Mouse (Mus musculus): Measurements from ENCODE around the gene Tmem229a. TPM values are rescaled to one million over a fixed set of nuclear protein-coding genes. Genes with fewer than 3 reads are reported as not detected.
A peak's percentile ranks its signal among the peaks of the same experiment; 100 is the strongest.

Tmem229a gene
- total and polyA plus RNA-seq, 2 experiments = 0.12 to 0.65 TPM

GRCm38 (mm10) chr6:24966010-24966682 lies 10.0 kb upstream of the Tmem229a start:
- DNase-seq (ENCODE audit: extremely low read depth, low read depth, low spot score) = no peak
- no peaks in the 10 kb centered on the region for H3K79me2 ChIP-seq (ENCODE audit: control insufficient read depth, insufficient read depth, low read length)
- WGBS = 48% methylated on average over 2 of the region's 2 CpGs
- no peaks in the 10 kb centered on the region for H3K36me3 ChIP-seq (ENCODE audit: control insufficient read depth, insufficient read depth, low read length)
- H3K4me1 ChIP-seq (ENCODE audit: control insufficient read depth, insufficient read depth, low read length) = peaks cover 7% of the 10 kb centered on the region; the same call in 1 of the 2 replicates
- TF ChIP-seq CTCF (IDR thresholded peaks at IDR 0.05; ENCODE audit: low read depth, low read length) = no peak
- no peak for TF ChIP-seq POLR2A (IDR thresholded peaks at IDR 0.05; ENCODE audit: extremely low read depth, insufficient read depth, low read length)
- no peak overlapping the region for H3K4me3 ChIP-seq (ENCODE audit: insufficient read depth, low read depth, low read length)
- no peaks in the 10 kb centered on the region for H3K27me3 ChIP-seq (ENCODE audit: control insufficient read depth, insufficient read depth, low read length)
- H3K27ac ChIP-seq (replicated peaks; ENCODE audit: insufficient read depth, low read depth, low read length) = no peak overlapping the region
- no peak overlapping the region for H3K9ac ChIP-seq (ENCODE audit: low read depth, low read length)

DNA sequence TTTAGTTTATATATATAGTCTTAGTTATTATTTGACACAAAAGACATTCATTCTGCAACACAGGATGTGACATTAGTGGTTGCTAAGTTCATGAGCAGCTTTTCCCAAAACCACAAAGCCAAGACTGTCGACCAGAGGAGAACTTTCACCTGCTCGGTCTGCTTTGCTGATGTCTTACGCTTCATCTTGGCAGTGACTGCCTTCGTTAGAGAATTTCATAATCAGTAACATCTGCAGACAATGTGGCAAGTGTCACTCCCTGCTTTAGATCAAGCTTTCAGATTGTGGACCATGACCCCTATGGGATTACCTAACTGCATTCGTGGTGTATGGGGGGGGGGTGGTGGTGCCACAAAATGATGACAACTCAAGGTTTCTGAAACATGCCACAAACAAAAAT lies 7.7 kb upstream of the Tmem229a start:
- Histone ChIP-seq H3K27me3 (ENCODE audit: control insufficient read depth, insufficient read depth, low read length) (no peaks in the 10 kb centered on the region), H3K4me1 (ENCODE audit: control insufficient read depth, insufficient read depth, low read length) (peaks cover 7% of the 10 kb centered on the region; the same call in 1 of the 2 replicates), H3K4me3 (ENCODE audit: insufficient read depth, low read depth, low read length) (no peak overlapping the region), H3K36me3 (ENCODE audit: control insufficient read depth, insufficient read depth, low read length) (no peaks in the 10 kb centered on the region), H3K79me2 (ENCODE audit: control insufficient read depth, insufficient read depth, low read length) (no peaks in the 10 kb centered on the region), H3K9ac (ENCODE audit: low read depth, low read length) (no peak overlapping the region), H3K27ac (replicated peaks; ENCODE audit: insufficient read depth, low read depth, low read length) (no peak overlapping the region)
- TF ChIP-seq CTCF (IDR thresholded peaks at IDR 0.05; ENCODE audit: low read depth, low read length) (no peak), POLR2A (IDR thresholded peaks at IDR 0.05; ENCODE audit: extremely low read depth, insufficient read depth, low read length) (no peak)
- 19% methylated on average over 5 of the region's 5 CpGs for WGBS
- peak; percentile 72 for DNase-seq (ENCODE audit: extremely low read depth, low read depth, low spot score)

GRCm38 (mm10) chr6:24956586-24956973 lies 483 bp upstream of the Tmem229a start:
- DNase-seq (ENCODE audit: extremely low read depth, low read depth, low spot score) = no peak
- H3K4me3 ChIP-seq (ENCODE audit: insufficient read depth, low read depth, low read length) = no peak overlapping the region
- H3K9ac ChIP-seq (ENCODE audit: low read depth, low read length) = no peak overlapping the region
- no peaks in the 10 kb centered on the region for H3K79me2 ChIP-seq (ENCODE audit: control insufficient read depth, insufficient read depth, low read length)
- H3K27me3 ChIP-seq (ENCODE audit: control insufficient read depth, insufficient read depth, low read length) = 0 out of 2 replicates have a peak, but pooled peaks cover 4% of the 10 kb centered on the region
- no peaks in the 10 kb centered on the region for H3K4me1 ChIP-seq (ENCODE audit: control insufficient read depth, insufficient read depth, low read length)
- WGBS = 44% methylated on average over 5 of the region's 5 CpGs
- no peaks in the 10 kb centered on the region for H3K36me3 ChIP-seq (ENCODE audit: control insufficient read depth, insufficient read depth, low read length)
- no peak for TF ChIP-seq POLR2A (IDR thresholded peaks at IDR 0.05; ENCODE audit: extremely low read depth, insufficient read depth, low read length)
- no peak overlapping the region for H3K27ac ChIP-seq (replicated peaks; ENCODE audit: insufficient read depth, low read depth, low read length)

GRCm38 (mm10) chr6:24955131-24955945 lies 759 bp downstream of the Tmem229a start:
- H3K9ac ChIP-seq (ENCODE audit: low read depth, low read length) = peak overlapping the region; percentile 63
- TF ChIP-seq CTCF (IDR thresholded peaks at IDR 0.05; ENCODE audit: low read depth, low read length) (no peak), POLR2A (IDR thresholded peaks at IDR 0.05; ENCODE audit: extremely low read depth, insufficient read depth, low read length) (no peak)
- peak overlapping the region; percentile 58 for H3K4me3 ChIP-seq (ENCODE audit: insufficient read depth, low read depth, low read length)
- 0 out of 2 replicates have a peak, but pooled peaks cover 4% of the 10 kb centered on the region for H3K27me3 ChIP-seq (ENCODE audit: control insufficient read depth, insufficient read depth, low read length)
- H3K36me3 ChIP-seq (ENCODE audit: control insufficient read depth, insufficient read depth, low read length) = no peaks in the 10 kb centered on the region
- H3K4me1 ChIP-seq (ENCODE audit: control insufficient read depth, insufficient read depth, low read length) = peaks cover 6% of the 10 kb centered on the region
- 3% methylated on average over 85 of the region's 91 CpGs for WGBS
- no peak overlapping the region for H3K27ac ChIP-seq (replicated peaks; ENCODE audit: insufficient read depth, low read depth, low read length)
- H3K79me2 ChIP-seq (ENCODE audit: control insufficient read depth, insufficient read depth, low read length) = no peaks in the 10 kb centered on the region
- peak; percentile 21 for DNase-seq (ENCODE audit: extremely low read depth, low read depth, low spot score)

DNA sequence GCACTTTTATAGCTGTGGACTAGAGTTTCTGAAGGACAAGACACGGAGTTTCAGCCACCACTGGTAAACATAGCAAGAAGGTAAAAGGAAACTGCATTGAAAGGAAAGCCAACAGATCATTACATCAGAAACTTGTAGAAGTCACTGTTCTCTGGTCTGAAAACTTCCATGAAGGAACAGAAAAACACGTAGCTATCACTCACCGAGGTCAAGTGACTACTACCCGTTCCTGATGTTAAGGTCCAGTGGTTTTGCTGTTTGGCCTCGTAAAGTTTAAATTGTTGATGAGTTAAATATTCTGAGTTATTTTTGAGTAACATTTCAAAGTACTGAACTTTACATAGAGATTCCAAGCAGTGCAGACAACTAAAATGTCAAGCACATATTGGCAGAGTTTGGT lies 2.0 kb downstream of the Tmem229a start:
- H3K4me3 ChIP-seq (ENCODE audit: insufficient read depth, low read depth, low read length) = no peak overlapping the region
- H3K27ac ChIP-seq (replicated peaks; ENCODE audit: insufficient read depth, low read depth, low read length) = no peak overlapping the region

More for the DNA sequence above, 2.0 kb downstream of the Tmem229a start:
- Histone ChIP-seq H3K79me2 (ENCODE audit: control insufficient read depth, insufficient read depth, low read length) (no peaks in the 10 kb centered on the region), H3K4me1 (ENCODE audit: control insufficient read depth, insufficient read depth, low read length) (peaks cover 7% of the 10 kb centered on the region), H3K36me3 (ENCODE audit: control insufficient read depth, insufficient read depth, low read length) (no peaks in the 10 kb centered on the region), H3K27me3 (ENCODE audit: control insufficient read depth, insufficient read depth, low read length) (0 out of 2 replicates have a peak, but pooled peaks cover 4% of the 10 kb centered on the region), H3K9ac (ENCODE audit: low read depth, low read length) (no peak overlapping the region)
- WGBS = 87% methylated on average over 5 of the region's 5 CpGs
- TF ChIP-seq POLR2A (IDR thresholded peaks at IDR 0.05; ENCODE audit: extremely low read depth, insufficient read depth, low read length) = no peak
- TF ChIP-seq CTCF (IDR thresholded peaks at IDR 0.05; ENCODE audit: low read depth, low read length) = no peak
- no peak for DNase-seq (ENCODE audit: extremely low read depth, low read depth, low spot score)

Data from liver, adult 2 months (tissue).